Mouse (Mus musculus) natural killer cell, adult 2 months (primary cell): ENCODE data around the gene Bicdl2.

ENCODE experiments used
- DNase-seq, 2 experiments: peaks; one replicate each; pipeline ENCODE4 v3.0.0; 2022; ENCODE audit warnings: low spot score in 2 of 2

Bicdl2 gene

GRCm38 (mm10) chr17:23674271-23674952 is 14.1 kb downstream of the Bicdl2 start:
- DNase-seq, result no peak

GRCm38 (mm10) chr17:23675127-23675526 is 14.8 kb downstream of the Bicdl2 start:
- DNase-seq, result no peak

GRCm38 (mm10) chr17:23675564-23676281 is 15.4 kb downstream of the Bicdl2 start:
- DNase-seq, result peak; percentile 33 to 49

- DNase-seq, result peak; percentile 60 to 62
These were observed 16.2 kb downstream of the Bicdl2 start for GRCm38 (mm10) chr17:23676473-23677031.

- peak; percentile 77 to 87 for DNase-seq
These were observed 17.0 kb downstream of the Bicdl2 start, which contains the start of gene Tnfrsf12a for GRCm38 (mm10) chr17:23677236-23677679. Gene Tnfrsf12a, minus strand, starts transcription at chr17:23677468.

- DNase-seq, result no peak
These were observed 19.0 kb downstream of the Bicdl2 start, which contains the start of gene Cldn6 for GRCm38 (mm10) chr17:23679127-23679835. Gene Cldn6, plus strand, starts transcription at chr17:23679249.

- no peak for DNase-seq
These were observed 20.0 kb downstream of the Bicdl2 start for GRCm38 (mm10) chr17:23680336-23680735.

- no peak for DNase-seq
These were observed 20.8 kb downstream of the Bicdl2 start for GRCm38 (mm10) chr17:23681086-23681485.

GRCm38 (mm10) chr17:23682092-23682491 is 21.8 kb downstream of the Bicdl2 start:
- no peak for DNase-seq

- no peak for DNase-seq
These were observed 22.2 kb downstream of the Bicdl2 start for GRCm38 (mm10) chr17:23682530-23682929.

GRCm38 (mm10) chr17:23683226-23683625 is 22.9 kb downstream of the Bicdl2 start:
- DNase-seq, result no peak

GRCm38 (mm10) chr17:23683856-23684672 is 23.8 kb downstream of the Bicdl2 start, which contains the start of gene Cldn9:
Gene Cldn9, minus strand, starts transcription at chr17:23684026.
- DNase-seq, result no peak

- no peak for DNase-seq
These were observed 34.2 kb downstream of the Bicdl2 start for GRCm38 (mm10) chr17:23694491-23694890.

GRCm38 (mm10) chr17:23695801-23696200 is 35.5 kb downstream of the Bicdl2 start:
- DNase-seq, result no peak

GRCm38 (mm10) chr17:23699131-23700077 is 39.1 kb downstream of the Bicdl2 start:
- no peak for DNase-seq

GRCm38 (mm10) chr17:23700079-23700478 is 39.8 kb downstream of the Bicdl2 start:
- DNase-seq, result peak; percentile 78 to 85

- DNase-seq, result no peak
These were observed 43.0 kb downstream of the Bicdl2 start for GRCm38 (mm10) chr17:23703301-23703700.

- no peak for DNase-seq
These were observed 44.4 kb downstream of the Bicdl2 start for GRCm38 (mm10) chr17:23704741-23705140.

GRCm38 (mm10) chr17:23705525-23706104 is 45.3 kb downstream of the Bicdl2 start:
- DNase-seq, result no peak
